Mouse (Mus musculus) limb, embryonic 10.5 days (tissue): ENCODE data around the gene Dnajb5. TPM values are rescaled to one million over a fixed set of nuclear protein-coding genes. Genes with fewer than 3 reads are reported as not detected.

Experiments used
- DNase-seq: peaks from one replicate; pipeline ENCODE4 v3.0.0-alpha.2; 2017; ENCODE audit warnings: low spot score
- H3K27ac ChIP-seq: fragments of 300-500 bp; sonication (generic); 2 replicates; pipeline ENCODE4 v1.5.1; 2016; ENCODE audit warnings: mild to moderate bottlenecking
- H3K27me3 ChIP-seq: fragments of 300-500 bp; sonication (generic); 2 replicates; pipeline ENCODE4 v1.6.1; 2016; ENCODE audit warnings: low read depth, mild to moderate bottlenecking; ENCODE audit not compliant: poor library complexity, severe bottlenecking
- H3K36me3 ChIP-seq: fragments of 300-500 bp; sonication (generic); 2 replicates; pipeline ENCODE4 v1.6.1; 2016; ENCODE audit warnings: mild to moderate bottlenecking, moderate library complexity
- H3K4me1 ChIP-seq: fragments of 300-500 bp; sonication (generic); 2 replicates; pipeline ENCODE4 v1.6.1; 2016
- H3K4me3 ChIP-seq: fragments of 300-500 bp; sonication (generic); 2 replicates; pipeline ENCODE4 v1.5.1; 2016; ENCODE audit warnings: mild to moderate bottlenecking, moderate library complexity
- H3K9me3 ChIP-seq: fragments of 300-500 bp; sonication (generic); replicated peaks from 2 replicates; pipeline ENCODE4 v1.6.1; 2016; ENCODE audit warnings: mild to moderate bottlenecking
- whole genome bisulfite sequencing: fragments of 180-500 bp; shearing (Covaris S2); methylation state at CpG from one replicate; pipeline ENCODE4 v1.1.7; 2016; 5-methylcytosine and 5-hydroxymethylcytosine counted together
- polyA plus RNA-seq: library from polyadenylated mRNA; unstranded; fragments of >200 nt; fragmentation: Nextera tagmentation; extraction: Ambion mirVana; gene quantifications from 2 replicates; pipeline ENCODE4 v1.2.1, GENCODE M21; 2016

The Dnajb5 gene
- polyA plus RNA-seq, 1 experiment from 2014 or later, result 8.8 TPM

- Histone ChIP-seq H3K9me3 (no peaks in the 10 kb centered on the region), H3K4me3 (no peak overlapping the region), H3K27ac (no peak overlapping the region), H3K4me1 (peaks cover 27% of the 10 kb centered on the region), H3K27me3 (peaks cover 25% of the 10 kb centered on the region), H3K36me3 (no peaks in the 10 kb centered on the region)
- WGBS, result 12% methylated on average over 5 of the region's 5 CpGs
- DNase-seq, result peak; percentile 74
Observed at GRCm38 (mm10) chr4:42945952-42946351, 3.7 kb upstream of the Dnajb5 start.

- Histone ChIP-seq H3K4me1 (peaks cover 35% of the 10 kb centered on the region), H3K9me3 (no peaks in the 10 kb centered on the region), H3K36me3 (no peaks in the 10 kb centered on the region), H3K4me3 (no peak overlapping the region), H3K27ac (no peak overlapping the region), H3K27me3 (peaks cover 25% of the 10 kb centered on the region)
- WGBS, result 64% methylated on average over 10 of the region's 10 CpGs
- DNase-seq, result no peak
Observed at GRCm38 (mm10) chr4:42946733-42947290, 2.8 kb upstream of the Dnajb5 start.

GRCm38 (mm10) chr4:42948527-42948926, 1.1 kb upstream of the Dnajb5 start:
- Histone ChIP-seq H3K27ac (no peak overlapping the region), H3K36me3 (peaks cover 7% of the 10 kb centered on the region), H3K9me3 (no peaks in the 10 kb centered on the region), H3K4me3 (peak overlapping the region; percentile 81; the same call in 1 of the 2 replicates), H3K4me1 (peaks cover 51% of the 10 kb centered on the region), H3K27me3 (peaks cover 25% of the 10 kb centered on the region)
- no peak for DNase-seq
- 48% methylated on average over 13 of the region's 13 CpGs for WGBS

- 5% methylated on average over 14 of the region's 14 CpGs for WGBS
- H3K4me3 ChIP-seq, result peak overlapping the region; percentile 81
- H3K9me3 ChIP-seq, result no peaks in the 10 kb centered on the region
- H3K27me3 ChIP-seq, result peaks cover 25% of the 10 kb centered on the region
- peaks cover 57% of the 10 kb centered on the region for H3K4me1 ChIP-seq
- no peak for DNase-seq
- H3K27ac ChIP-seq, result 0 out of 2 replicates have a peak overlapping the region, but pooled peaks have one; percentile 42
- H3K36me3 ChIP-seq, result peaks cover 10% of the 10 kb centered on the region
Observed at GRCm38 (mm10) chr4:42949051-42949675, 451 bp upstream of the Dnajb5 start.

GRCm38 (mm10) chr4:42950065-42950558, 498 bp downstream of the Dnajb5 start:
- peak; percentile 90 for DNase-seq
- Histone ChIP-seq H3K4me3 (peak overlapping the region; percentile 81), H3K27ac (peak overlapping the region; percentile 96), H3K27me3 (peaks cover 22% of the 10 kb centered on the region), H3K4me1 (peaks cover 59% of the 10 kb centered on the region), H3K36me3 (peaks cover 14% of the 10 kb centered on the region), H3K9me3 (no peaks in the 10 kb centered on the region)
- WGBS, result 2% methylated on average over 23 of the region's 27 CpGs

- DNase-seq, result no peak
- peak overlapping the region; percentile 19; the same call in 1 of the 2 replicates for H3K4me3 ChIP-seq
- no peaks in the 10 kb centered on the region for H3K9me3 ChIP-seq
- H3K27me3 ChIP-seq, result peaks cover 22% of the 10 kb centered on the region
- 0 out of 2 replicates have a peak overlapping the region, but pooled peaks have one; percentile 19 for H3K27ac ChIP-seq
- H3K4me1 ChIP-seq, result peaks cover 57% of the 10 kb centered on the region
- 64% methylated on average over 11 of the region's 11 CpGs for WGBS
- H3K36me3 ChIP-seq, result peaks cover 20% of the 10 kb centered on the region
Observed at GRCm38 (mm10) chr4:42951206-42952195, 1.9 kb downstream of the Dnajb5 start.

GRCm38 (mm10) chr4:42952563-42952962, 2.9 kb downstream of the Dnajb5 start:
- Histone ChIP-seq H3K4me3 (no peak overlapping the region), H3K27me3 (peaks cover 12% of the 10 kb centered on the region), H3K9me3 (no peaks in the 10 kb centered on the region), H3K4me1 (peaks cover 52% of the 10 kb centered on the region), H3K36me3 (peaks cover 30% of the 10 kb centered on the region), H3K27ac (no peak overlapping the region)
- WGBS, result 74% methylated on average over 7 of the region's 7 CpGs
- DNase-seq, result no peak

- Histone ChIP-seq H3K4me1 (peaks cover 49% of the 10 kb centered on the region), H3K9me3 (no peaks in the 10 kb centered on the region), H3K27me3 (peaks cover 2% of the 10 kb centered on the region), H3K27ac (no peak overlapping the region), H3K36me3 (peaks cover 38% of the 10 kb centered on the region), H3K4me3 (no peak overlapping the region)
- 17% methylated on average over 10 of the region's 10 CpGs for WGBS
- DNase-seq, result no peak
Observed at GRCm38 (mm10) chr4:42953435-42954094, 4.0 kb downstream of the Dnajb5 start.

GRCm38 (mm10) chr4:42954297-42954696, 4.7 kb downstream of the Dnajb5 start:
- H3K36me3 ChIP-seq, result peaks cover 38% of the 10 kb centered on the region
- no peak overlapping the region for H3K4me3 ChIP-seq
- no peak overlapping the region for H3K27ac ChIP-seq
- DNase-seq, result peak; percentile 82
- H3K27me3 ChIP-seq, result no peaks in the 10 kb centered on the region; the same call in 1 of the 2 replicates
- H3K4me1 ChIP-seq, result peaks cover 42% of the 10 kb centered on the region
- H3K9me3 ChIP-seq, result no peaks in the 10 kb centered on the region
- 7% methylated on average over 10 of the region's 10 CpGs for WGBS

- H3K27ac ChIP-seq, result no peak overlapping the region
- H3K27me3 ChIP-seq, result no peaks in the 10 kb centered on the region; the same call in 1 of the 2 replicates
- no peak overlapping the region for H3K4me3 ChIP-seq
- H3K36me3 ChIP-seq, result peaks cover 38% of the 10 kb centered on the region
- no peaks in the 10 kb centered on the region for H3K9me3 ChIP-seq
- DNase-seq, result no peak
- WGBS, result 92% methylated on average over 3 of the region's 3 CpGs
- peaks cover 39% of the 10 kb centered on the region for H3K4me1 ChIP-seq
Observed at GRCm38 (mm10) chr4:42955200-42955599, 5.6 kb downstream of the Dnajb5 start.

- H3K36me3 ChIP-seq, result peaks cover 38% of the 10 kb centered on the region
- no peak overlapping the region for H3K4me3 ChIP-seq
- DNase-seq, result no peak
- WGBS, result 94% methylated on average over 17 of the region's 17 CpGs
- peaks cover 26% of the 10 kb centered on the region for H3K4me1 ChIP-seq
- H3K9me3 ChIP-seq, result no peaks in the 10 kb centered on the region
- H3K27me3 ChIP-seq, result no peaks in the 10 kb centered on the region; the same call in 1 of the 2 replicates
- no peak overlapping the region for H3K27ac ChIP-seq
Observed at GRCm38 (mm10) chr4:42956581-42956980, 7.0 kb downstream of the Dnajb5 start.

- Histone ChIP-seq H3K27me3 (no peaks in the 10 kb centered on the region; the same call in 1 of the 2 replicates), H3K9me3 (no peaks in the 10 kb centered on the region), H3K4me1 (peaks cover 19% of the 10 kb centered on the region), H3K36me3 (peaks cover 38% of the 10 kb centered on the region), H3K27ac (no peak overlapping the region), H3K4me3 (no peak overlapping the region)
- 95% methylated on average over 11 of the region's 11 CpGs for WGBS
- DNase-seq, result no peak
Observed at GRCm38 (mm10) chr4:42957306-42957705, 7.7 kb downstream of the Dnajb5 start.
